Mouse (Mus musculus) bone marrow macrophage, adult 2 months (primary cell): ENCODE measurements around the gene Defb29.

Experiments
- CTCF ChIP-seq: IDR thresholded peaks from 2 replicates; pipeline ENCODE4 v1.5.1; 2012; ENCODE audit warnings: low read depth, mild to moderate bottlenecking, low read length, moderate library complexity
- POLR2A ChIP-seq: IDR thresholded peaks from 2 replicates; pipeline ENCODE4 v1.6.1; 2012; ENCODE audit warnings: mild to moderate bottlenecking, low read depth, low read length, borderline replicate concordance

GRCm38 (mm10) chr2:152553774-152554423 is 14.0 kb upstream of the Defb29 start:
- TF ChIP-seq CTCF, result peak; percentile 50
- no peak for TF ChIP-seq POLR2A
